Mouse (Mus musculus): Measurements from ENCODE around the gene Itga6. TPM values are rescaled to one million over a fixed set of nuclear protein-coding genes. Genes with fewer than 3 reads are reported as not detected.
A peak's percentile ranks its signal among the peaks of the same experiment; 100 is the strongest.

Gene Itga6
- polyA plus RNA-seq, 1 experiment from 2014 or later, result 78.2 TPM

GRCm38 (mm10) chr2:71722913-71723312 is 22.5 kb upstream of the Itga6 start:
- Histone ChIP-seq H3K9ac (replicated peaks; ENCODE audit: low read depth) (no peak overlapping the region), H3K4me1 (ENCODE audit: insufficient read depth, low read depth, low read length) (no peaks in the 10 kb centered on the region), H3K4me3 (ENCODE audit: low read depth, low read length) (no peak overlapping the region), H3K4me2 (replicated peaks; ENCODE audit: low read depth, low read length) (no peak overlapping the region), H3K9me3 (ENCODE audit: low read length) (no peaks in the 10 kb centered on the region), H3K36me3 (ENCODE audit: insufficient read depth, low read length) (no peaks in the 10 kb centered on the region), H3K27me3 (replicated peaks; ENCODE audit: insufficient read depth, low read length) (no peaks in the 10 kb centered on the region), H3K27ac (ENCODE audit: low read length) (no peak overlapping the region)
- peak; percentile 51 for DNase-seq (ENCODE audit: low spot score)
- WGBS, result 49% methylated on average over 5 of the region's 5 CpGs
- ATAC-seq, result no peak
- TF ChIP-seq CTCF (IDR thresholded peaks at IDR 0.05) (no peak), EP300 (IDR thresholded peaks at IDR 0.05) (no peak)

DNA sequence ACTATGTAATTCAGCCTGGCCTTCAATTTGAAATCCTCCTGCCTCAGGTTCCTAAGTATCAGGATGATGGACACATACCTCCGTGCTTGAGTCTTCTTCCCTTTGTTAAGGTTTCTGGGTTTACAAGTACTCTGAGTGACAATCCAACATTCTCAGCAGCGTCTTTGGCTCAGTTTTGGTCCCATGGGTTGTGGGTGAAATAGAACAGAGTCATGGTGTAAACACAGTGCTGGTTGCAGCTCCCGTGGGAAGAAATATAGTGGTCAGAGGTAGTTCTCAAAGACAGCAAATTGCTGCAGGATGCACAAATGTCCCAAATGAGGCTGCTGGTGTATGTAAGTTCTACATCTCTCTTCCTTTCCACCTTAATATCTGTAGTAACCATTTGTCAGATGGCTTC is 21.8 kb upstream of the Itga6 start:
- Histone ChIP-seq H3K27me3 (replicated peaks; ENCODE audit: insufficient read depth, low read length) (no peaks in the 10 kb centered on the region), H3K9ac (replicated peaks; ENCODE audit: low read depth) (no peak overlapping the region), H3K4me2 (replicated peaks; ENCODE audit: low read depth, low read length) (no peak overlapping the region), H3K4me1 (ENCODE audit: insufficient read depth, low read depth, low read length) (no peaks in the 10 kb centered on the region), H3K9me3 (ENCODE audit: low read length) (no peaks in the 10 kb centered on the region), H3K36me3 (ENCODE audit: insufficient read depth, low read length) (no peaks in the 10 kb centered on the region), H3K4me3 (ENCODE audit: low read depth, low read length) (no peak overlapping the region), H3K27ac (ENCODE audit: low read length) (no peak overlapping the region)
- no peak for TF ChIP-seq EP300 (IDR thresholded peaks at IDR 0.05)
- no peak for TF ChIP-seq CTCF (IDR thresholded peaks at IDR 0.05)
- ATAC-seq, result no peak
- no peak for DNase-seq (ENCODE audit: low spot score)
- WGBS, result 74% methylated on average over 3 of the region's 3 CpGs

- Histone ChIP-seq H3K4me2 (replicated peaks; ENCODE audit: low read depth, low read length) (no peak overlapping the region), H3K4me3 (ENCODE audit: low read depth, low read length) (no peak overlapping the region), H3K27me3 (replicated peaks; ENCODE audit: insufficient read depth, low read length) (no peaks in the 10 kb centered on the region), H3K4me1 (ENCODE audit: insufficient read depth, low read depth, low read length) (no peaks in the 10 kb centered on the region), H3K36me3 (ENCODE audit: insufficient read depth, low read length) (no peaks in the 10 kb centered on the region), H3K9ac (replicated peaks; ENCODE audit: low read depth) (no peak overlapping the region), H3K9me3 (ENCODE audit: low read length) (no peaks in the 10 kb centered on the region), H3K27ac (ENCODE audit: low read length) (no peak overlapping the region)
- ATAC-seq (no peak), DNase-seq (ENCODE audit: low spot score) (no peak)
- no peak for TF ChIP-seq EP300 (IDR thresholded peaks at IDR 0.05)
- 45% methylated on average over 6 of the region's 6 CpGs for WGBS
Measured at GRCm38 (mm10) chr2:71724028-71724427, 21.4 kb upstream of the Itga6 start.

DNA sequence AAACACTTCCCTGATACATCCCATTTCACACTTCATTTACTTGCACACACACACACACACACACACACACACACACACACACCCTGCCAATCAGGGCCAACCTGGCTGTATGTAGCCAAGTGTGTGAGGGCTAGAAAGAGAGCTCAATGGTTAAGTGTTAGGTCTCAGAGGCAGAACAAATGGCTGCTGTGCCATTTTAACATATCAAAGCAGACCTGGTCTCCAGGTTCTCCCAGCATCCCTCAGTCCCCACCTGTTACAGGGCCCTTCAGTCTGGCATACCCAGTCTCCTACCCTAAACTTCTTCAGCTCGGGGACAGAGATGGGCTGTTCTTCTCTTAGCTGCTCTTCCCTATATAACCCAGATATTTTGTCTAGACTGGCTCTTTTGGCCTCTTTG is 20.0 kb upstream of the Itga6 start:
- WGBS, result 86% methylated on average over 1 of the region's 1 CpGs
- H3K9ac ChIP-seq (replicated peaks; ENCODE audit: low read depth), result no peak overlapping the region
- H3K4me3 ChIP-seq (ENCODE audit: low read depth, low read length), result no peak overlapping the region
- no peak for DNase-seq (ENCODE audit: low spot score)
- no peak overlapping the region for H3K27ac ChIP-seq (ENCODE audit: low read length)
- TF ChIP-seq CTCF (IDR thresholded peaks at IDR 0.05) (no peak), EP300 (IDR thresholded peaks at IDR 0.05) (no peak)
- H3K9me3 ChIP-seq (ENCODE audit: low read length), result no peaks in the 10 kb centered on the region
- no peaks in the 10 kb centered on the region for H3K4me1 ChIP-seq (ENCODE audit: insufficient read depth, low read depth, low read length)
- ATAC-seq, result no peak
- no peaks in the 10 kb centered on the region for H3K27me3 ChIP-seq (replicated peaks; ENCODE audit: insufficient read depth, low read length)
- H3K36me3 ChIP-seq (ENCODE audit: insufficient read depth, low read length), result no peaks in the 10 kb centered on the region
- no peak overlapping the region for H3K4me2 ChIP-seq (replicated peaks; ENCODE audit: low read depth, low read length)

GRCm38 (mm10) chr2:71726883-71727676 is 18.3 kb upstream of the Itga6 start:
- Histone ChIP-seq H3K9me3 (ENCODE audit: low read length) (no peaks in the 10 kb centered on the region), H3K9ac (replicated peaks; ENCODE audit: low read depth) (no peak overlapping the region), H3K27me3 (replicated peaks; ENCODE audit: insufficient read depth, low read length) (no peaks in the 10 kb centered on the region), H3K4me1 (ENCODE audit: insufficient read depth, low read depth, low read length) (no peaks in the 10 kb centered on the region), H3K4me3 (ENCODE audit: low read depth, low read length) (no peak overlapping the region), H3K4me2 (replicated peaks; ENCODE audit: low read depth, low read length) (no peak overlapping the region), H3K36me3 (ENCODE audit: insufficient read depth, low read length) (no peaks in the 10 kb centered on the region), H3K27ac (ENCODE audit: low read length) (no peak overlapping the region)
- no peak for TF ChIP-seq CTCF (IDR thresholded peaks at IDR 0.05)
- no peak for TF ChIP-seq EP300 (IDR thresholded peaks at IDR 0.05)
- whole genome bisulfite sequencing, result 76% methylated on average over 7 of the region's 7 CpGs
- DNase-seq (ENCODE audit: low spot score), result no peak
- ATAC-seq, result no peak

DNA sequence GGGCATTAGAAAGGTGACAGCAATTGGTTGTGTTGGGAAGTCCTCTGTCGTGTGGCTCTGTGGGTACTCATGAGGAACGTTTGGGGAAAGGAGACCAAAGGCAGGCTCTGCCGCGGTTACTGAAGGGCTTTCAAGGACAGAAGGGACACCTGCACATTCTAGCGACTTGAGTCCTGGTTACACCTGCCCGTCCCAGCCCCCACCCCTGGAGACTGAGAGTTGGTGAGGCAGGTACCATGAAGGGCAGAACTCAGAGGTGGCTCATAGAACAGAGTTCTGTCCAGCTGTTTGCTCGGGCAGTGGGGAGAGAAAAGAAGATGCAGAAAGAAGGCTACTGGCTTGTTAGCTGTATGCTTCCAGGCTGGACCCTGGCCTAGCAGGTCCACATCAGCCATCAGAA is 17.1 kb upstream of the Itga6 start:
- H3K4me2 ChIP-seq (replicated peaks; ENCODE audit: low read depth, low read length), result no peak overlapping the region
- H3K4me3 ChIP-seq (ENCODE audit: low read depth, low read length), result no peak overlapping the region
- DNase-seq (ENCODE audit: low spot score), result no peak
- H3K4me1 ChIP-seq (ENCODE audit: insufficient read depth, low read depth, low read length), result no peaks in the 10 kb centered on the region
- 61% methylated on average over 7 of the region's 7 CpGs for WGBS
- no peak overlapping the region for H3K9ac ChIP-seq (replicated peaks; ENCODE audit: low read depth)
- no peak overlapping the region for H3K27ac ChIP-seq (ENCODE audit: low read length)
- no peaks in the 10 kb centered on the region for H3K27me3 ChIP-seq (replicated peaks; ENCODE audit: insufficient read depth, low read length)
- H3K36me3 ChIP-seq (ENCODE audit: insufficient read depth, low read length), result no peaks in the 10 kb centered on the region
- no peak for TF ChIP-seq CTCF (IDR thresholded peaks at IDR 0.05)
- ATAC-seq, result no peak
- H3K9me3 ChIP-seq (ENCODE audit: low read length), result no peaks in the 10 kb centered on the region

Measured in lung, postnatal 0 days (tissue).